Mouse (Mus musculus): ENCODE data around the gene Sim2.

The Sim2 gene

GRCm38 (mm10) chr16:94168655-94169545 is 84.2 kb downstream of the Sim2 start:
- DNase-seq = no peak

GRCm38 (mm10) chr16:94170218-94170617 is 85.5 kb downstream of the Sim2 start:
- no peak for DNase-seq

GRCm38 (mm10) chr16:94173361-94173760 is 88.6 kb downstream of the Sim2 start:
- no peak for DNase-seq

- DNase-seq = no peak
These were observed 90.7 kb downstream of the Sim2 start for GRCm38 (mm10) chr16:94175366-94175986.
